Mouse (Mus musculus) kidney, postnatal 0 days (tissue): ENCODE results near the gene Ctsk. TPM values are rescaled to one million over a fixed set of nuclear protein-coding genes. Genes with fewer than 3 reads are reported as not detected.
"Not testable (repeated sequence)": the region's sequence is repeated elsewhere in the genome, so short reads cannot be mapped to it uniquely, and the experiment has no call there.

Source experiments
- ATAC-seq: fragments of 200-750 bp; cut with Nextera tagmentation; replicated peaks from 2 replicates; pipeline ENCODE4 v1.8.0; 2017; ENCODE audit warnings: low read depth, moderate number of reproducible peaks, moderate TSS enrichment, moderate library complexity; ENCODE audit not compliant: low FRiP score
- DNase-seq: peaks from one replicate; pipeline ENCODE4 v3.0.0-alpha.2; 2016; ENCODE audit warnings: low spot score
- H3K27ac ChIP-seq: fragments of 300-500 bp; sonication (generic); 2 replicates; pipeline ENCODE4 v1.5.1; 2014; ENCODE audit warnings: mild to moderate bottlenecking
- H3K27me3 ChIP-seq: fragments of 300-500 bp; sonication (generic); 2 replicates; pipeline ENCODE4 v1.6.1; 2014; ENCODE audit warnings: low read length, mixed read lengths; ENCODE audit not compliant: insufficient read depth
- H3K36me3 ChIP-seq: fragments of 300-500 bp; sonication (generic); 2 replicates; pipeline ENCODE4 v1.6.1; 2014; ENCODE audit warnings: low read length, mixed read lengths; ENCODE audit not compliant: insufficient read depth
- H3K4me1 ChIP-seq: fragments of 300-500 bp; sonication (generic); replicated peaks from 2 replicates; pipeline ENCODE4 v1.6.1; 2014; ENCODE audit warnings: antibody characterized with exemption, low read length, mixed read lengths; ENCODE audit not compliant: insufficient read depth
- H3K4me2 ChIP-seq: fragments of 300-500 bp; sonication (generic); 2 replicates; pipeline ENCODE4 v1.6.1; 2014; ENCODE audit warnings: mild to moderate bottlenecking, low read length, moderate library complexity, mixed read lengths
- H3K4me3 ChIP-seq: fragments of 300-500 bp; sonication (generic); replicated peaks from 2 replicates; pipeline ENCODE4 v1.5.1; 2014; ENCODE audit warnings: low read depth, low read length
- H3K9ac ChIP-seq: fragments of 300-500 bp; sonication (generic); 2 replicates; pipeline ENCODE4 v1.6.1; 2014; ENCODE audit warnings: low read depth, low read length
- H3K9me3 ChIP-seq: fragments of 300-500 bp; sonication (generic); replicated peaks from 2 replicates; pipeline ENCODE4 v1.6.1; 2016; ENCODE audit warnings: low read length, inconsistent platforms, mixed read lengths
- CTCF ChIP-seq: IDR thresholded peaks from 2 replicates; pipeline ENCODE4 v1.5.1; 2016; ENCODE audit warnings: antibody characterized with exemption, low read depth, mild to moderate bottlenecking, moderate library complexity
- WGBS: fragments of 180-500 bp; shearing (Covaris S2); extraction: QIAGEN DNeasy Blood & Tissue Kit; methylation state at CpG from one replicate; pipeline ENCODE4 v1.1.7; 2014; 5-methylcytosine and 5-hydroxymethylcytosine counted together
- polyA plus RNA-seq: library from polyadenylated mRNA; unstranded; fragments of >200 nt; fragmentation: Nextera tagmentation; extraction: Ambion mirVana; gene quantifications from 2 replicates; pipeline ENCODE4 v1.2.1, GENCODE M21; 2015

The Ctsk gene
- polyA plus RNA-seq, 1 experiment from 2014 or later, result 10.5 TPM

GRCm38 (mm10) chr3:95531025-95531424 is 32.0 kb downstream of the Ctsk start:
- Histone ChIP-seq H3K9ac (no peak overlapping the region), H3K9me3 (no peaks in the 10 kb centered on the region), H3K4me3 (no peak overlapping the region), H3K36me3 (no peaks in the 10 kb centered on the region), H3K27me3 (no peaks in the 10 kb centered on the region), H3K4me1 (no peaks in the 10 kb centered on the region), H3K4me2 (no peak overlapping the region), H3K27ac (no peak overlapping the region)
- ATAC-seq (no peak), DNase-seq (no peak)
- 95% methylated on average over 1 of the region's 1 CpGs for WGBS
- no peak for TF ChIP-seq CTCF

- no peak overlapping the region for H3K27ac ChIP-seq
- ATAC-seq, result no peak
- no peak overlapping the region for H3K4me3 ChIP-seq
- H3K4me2 ChIP-seq, result no peak overlapping the region
- H3K36me3 ChIP-seq, result no peaks in the 10 kb centered on the region
- WGBS, result 82% methylated on average over 5 of the region's 5 CpGs
- no peak for TF ChIP-seq CTCF
- H3K27me3 ChIP-seq, result no peaks in the 10 kb centered on the region
- H3K4me1 ChIP-seq, result no peaks in the 10 kb centered on the region
- H3K9me3 ChIP-seq, result no peaks in the 10 kb centered on the region
- DNase-seq, result no peak
- no peak overlapping the region for H3K9ac ChIP-seq
These were observed 34.3 kb downstream of the Ctsk start for GRCm38 (mm10) chr3:95533364-95533763.

- H3K9me3 ChIP-seq, result no peaks in the 10 kb centered on the region
- no peak overlapping the region for H3K27ac ChIP-seq
- ATAC-seq (no peak), DNase-seq (no peak)
- H3K4me3 ChIP-seq, result no peak overlapping the region
- no peak overlapping the region for H3K9ac ChIP-seq
- TF ChIP-seq CTCF, result no peak
- no peaks in the 10 kb centered on the region for H3K4me1 ChIP-seq
- no peak overlapping the region for H3K4me2 ChIP-seq
- WGBS, result 93% methylated on average over 1 of the region's 1 CpGs
- H3K36me3 ChIP-seq, result no peaks in the 10 kb centered on the region
- H3K27me3 ChIP-seq, result no peaks in the 10 kb centered on the region
These were observed 35.9 kb downstream of the Ctsk start for GRCm38 (mm10) chr3:95534927-95535326.

GRCm38 (mm10) chr3:95538936-95539335 is 39.9 kb downstream of the Ctsk start:
- no peak for TF ChIP-seq CTCF
- Histone ChIP-seq H3K9me3 (no peaks in the 10 kb centered on the region), H3K4me2 (no peak overlapping the region), H3K9ac (no peak overlapping the region), H3K4me1 (no peaks in the 10 kb centered on the region), H3K36me3 (no peaks in the 10 kb centered on the region), H3K4me3 (no peak overlapping the region), H3K27me3 (no peaks in the 10 kb centered on the region), H3K27ac (no peak overlapping the region)
- DNase-seq, result no peak
- ATAC-seq, result no peak
- 90% methylated on average over 10 of the region's 10 CpGs for WGBS

- no peak overlapping the region for H3K9ac ChIP-seq
- no peaks in the 10 kb centered on the region for H3K9me3 ChIP-seq
- H3K4me3 ChIP-seq, result no peak overlapping the region
- H3K27ac ChIP-seq, result no peak overlapping the region
- DNase-seq, result no peak
- WGBS, result 95% methylated on average over 4 of the region's 4 CpGs
- H3K4me2 ChIP-seq, result no peak overlapping the region
- TF ChIP-seq CTCF, result no peak
- no peaks in the 10 kb centered on the region for H3K36me3 ChIP-seq
- no peaks in the 10 kb centered on the region for H3K27me3 ChIP-seq
- no peaks in the 10 kb centered on the region for H3K4me1 ChIP-seq
- ATAC-seq, result no peak
These were observed 40.8 kb downstream of the Ctsk start for GRCm38 (mm10) chr3:95539837-95540236.

GRCm38 (mm10) chr3:95541186-95541585 is 42.1 kb downstream of the Ctsk start:
- H3K9me3 ChIP-seq, H3K27me3 ChIP-seq, H3K4me3 ChIP-seq, DNase-seq, ATAC-seq, H3K36me3 ChIP-seq, H3K4me2 ChIP-seq, H3K9ac ChIP-seq, H3K4me1 ChIP-seq, H3K27ac ChIP-seq: not testable (repeated sequence)
- WGBS, result 70% methylated on average over 2 of the region's 2 CpGs

- no peaks in the 10 kb centered on the region for H3K27me3 ChIP-seq
- DNase-seq (no peak), ATAC-seq (no peak)
- no peaks in the 10 kb centered on the region for H3K4me1 ChIP-seq
- no peak overlapping the region for H3K9ac ChIP-seq
- no peaks in the 10 kb centered on the region for H3K9me3 ChIP-seq
- no peak for TF ChIP-seq CTCF
- no peaks in the 10 kb centered on the region for H3K36me3 ChIP-seq
- no peak overlapping the region for H3K27ac ChIP-seq
- H3K4me2 ChIP-seq, result no peak overlapping the region
- no peak overlapping the region for H3K4me3 ChIP-seq
These were observed 43.1 kb downstream of the Ctsk start for GRCm38 (mm10) chr3:95542171-95542570.
